Mouse (Mus musculus): ENCODE data around the gene BC049762. TPM values are rescaled to one million over a fixed set of nuclear protein-coding genes. Genes with fewer than 3 reads are reported as not detected.

The BC049762 gene
- not detected for total RNA-seq (2021)
- long read RNA-seq, experiment 1: 0 reads
- long read RNA-seq, experiment 2, partial matches to known transcripts: 0 of 1 reads
- long read RNA-seq, experiment 2, other reads (novel, unspliced or antisense): 1 of 1 reads

DNA sequence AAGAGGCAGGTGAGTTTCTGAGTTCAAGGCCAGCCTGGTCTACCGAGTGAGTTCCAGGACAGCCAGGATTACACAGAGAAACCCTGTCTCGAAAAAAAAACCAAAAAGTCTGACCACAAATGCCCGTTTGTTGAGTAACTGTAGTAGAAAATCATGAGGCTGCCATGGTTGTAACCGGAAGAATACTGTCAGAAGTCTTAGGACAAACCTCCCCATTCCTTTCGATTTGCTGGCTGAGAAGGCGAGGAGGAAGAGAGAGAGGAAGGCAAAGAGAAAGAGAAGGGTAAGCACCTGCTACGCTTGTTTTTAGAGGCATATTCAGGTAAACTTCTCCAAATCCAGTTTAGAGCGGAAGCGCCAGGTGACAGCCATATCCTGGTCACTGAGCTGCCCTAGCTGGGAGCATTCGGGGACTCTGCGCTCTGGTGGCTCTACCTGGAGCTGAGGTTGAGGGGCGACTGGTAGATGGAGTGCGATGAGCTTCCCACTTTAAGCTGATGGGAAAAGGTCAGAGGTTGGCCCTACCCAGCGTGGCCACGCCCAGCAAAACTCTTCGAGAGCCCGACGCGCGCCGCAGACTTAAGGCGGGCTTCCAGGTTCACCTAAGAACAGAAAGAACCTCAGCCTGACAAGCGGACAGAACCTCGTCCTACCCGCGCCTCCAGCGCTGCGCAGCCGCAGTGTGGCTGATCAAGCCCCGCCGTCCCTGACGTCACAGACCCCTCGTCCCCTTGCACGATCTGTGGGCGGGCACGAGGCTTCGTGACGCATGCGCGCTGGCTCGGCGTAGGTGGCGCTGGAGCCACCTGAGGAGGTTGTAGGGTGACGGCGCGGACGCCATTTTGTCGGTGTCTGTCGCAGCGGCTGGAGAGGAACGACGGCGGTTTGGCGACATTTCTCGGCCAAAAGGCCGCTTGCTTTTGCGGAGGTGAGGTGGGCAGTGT, at the start of gene BC049762:
BC049762 (minus strand) TSS at position 705 of the 944 bp plus-strand sequence.
- peak; percentile 97 to 99 for DNase-seq (ENCODE audit: low spot score in 2 of 2)

DNA sequence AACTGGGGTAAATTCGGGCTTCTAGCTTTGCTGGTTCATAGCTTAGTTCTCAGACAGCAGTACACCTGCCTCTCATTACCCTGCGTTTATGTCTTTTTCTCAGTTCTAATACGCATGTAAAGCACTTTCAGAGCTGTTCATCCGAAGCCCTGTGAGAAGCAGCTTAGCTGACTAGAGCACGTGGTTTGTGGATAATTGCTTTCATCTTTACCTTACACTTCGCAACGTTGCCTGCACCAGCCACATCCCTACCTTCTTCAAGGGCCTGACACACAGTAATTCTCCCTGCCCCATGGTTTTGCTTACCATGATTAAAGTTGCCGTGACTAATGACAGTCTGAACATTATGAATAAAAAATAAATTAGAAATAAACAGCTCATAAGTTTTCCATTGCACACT, 49.0 kb upstream of the BC049762 start:
- DNase-seq (ENCODE audit: low spot score in 2 of 2): no peak

DNA sequence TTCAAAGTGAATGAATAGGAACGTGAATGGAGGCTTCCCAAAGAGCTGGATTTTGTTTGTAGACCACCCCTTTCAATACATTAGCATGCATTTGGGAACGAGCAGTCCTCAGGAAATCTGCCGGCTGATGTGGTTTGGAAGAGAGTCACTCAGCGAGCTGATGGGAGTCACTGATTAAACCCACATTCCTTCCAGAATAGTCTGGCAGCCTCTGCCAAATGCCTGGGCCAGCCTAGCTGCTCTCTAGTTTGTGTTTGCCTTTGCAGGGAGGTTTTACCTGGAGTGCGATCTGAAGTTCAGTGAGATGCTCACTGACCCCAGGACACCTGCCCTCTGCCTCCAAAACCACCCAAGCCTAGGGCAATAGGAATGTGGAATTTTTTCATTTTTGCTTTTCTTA, 45.5 kb upstream of the BC049762 start:
- DNase-seq (ENCODE audit: low spot score in 2 of 2): no peak

DNA sequence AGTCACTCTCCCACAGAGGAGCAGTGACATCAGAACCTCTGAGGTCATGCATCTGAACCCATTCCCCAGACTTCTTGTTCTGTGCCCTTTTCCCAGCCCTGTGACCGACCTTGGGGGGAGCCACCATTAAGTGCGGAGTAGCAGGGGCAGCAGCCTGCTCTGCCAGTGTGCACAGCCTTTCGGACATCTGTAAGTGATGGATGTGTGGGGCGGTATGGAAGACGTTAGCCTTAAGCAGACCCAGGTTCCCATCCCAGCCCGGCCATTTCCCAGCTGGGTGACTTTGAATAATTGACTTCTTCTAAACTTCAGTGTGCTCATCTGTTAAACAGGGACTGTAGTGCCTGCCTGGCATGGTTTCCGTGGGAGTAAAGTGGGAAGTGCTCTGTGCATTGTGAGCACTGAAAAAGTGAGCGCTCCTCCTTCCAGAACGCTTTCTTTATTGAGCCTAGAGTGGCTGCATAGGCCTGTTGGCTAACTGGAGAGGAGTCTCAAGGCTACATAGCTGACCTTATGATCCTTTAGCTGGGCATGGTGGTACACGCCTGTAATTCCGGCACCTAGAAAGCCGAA, 41.2 kb upstream of the BC049762 start:
- no peak for DNase-seq (ENCODE audit: low spot score in 2 of 2)

- no peak for DNase-seq (ENCODE audit: low spot score in 2 of 2)
These were observed 39.5 kb upstream of the BC049762 start for GRCm38 (mm10) chr11:51302396-51302795.

DNA sequence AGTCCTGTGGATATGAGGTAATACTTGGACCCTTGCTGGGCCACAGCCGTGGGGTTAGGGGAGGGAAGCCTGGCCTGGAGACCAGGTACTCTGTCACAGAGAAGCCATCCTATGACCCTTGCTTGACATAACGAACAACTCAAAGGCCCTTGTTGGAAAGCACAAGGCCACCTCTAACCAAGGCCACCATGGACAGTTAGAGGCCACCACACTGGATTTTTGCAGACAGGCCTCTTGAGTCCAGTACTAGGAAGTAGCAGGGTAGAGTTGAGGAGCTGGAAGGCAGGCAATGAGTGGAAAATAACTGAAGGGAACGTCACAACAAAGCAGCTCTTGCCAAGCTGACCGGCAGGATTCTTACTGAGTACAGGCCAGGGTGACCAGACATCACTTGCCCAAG, 35.8 kb upstream of the BC049762 start:
- DNase-seq (ENCODE audit: low spot score in 2 of 2): no peak

DNA sequence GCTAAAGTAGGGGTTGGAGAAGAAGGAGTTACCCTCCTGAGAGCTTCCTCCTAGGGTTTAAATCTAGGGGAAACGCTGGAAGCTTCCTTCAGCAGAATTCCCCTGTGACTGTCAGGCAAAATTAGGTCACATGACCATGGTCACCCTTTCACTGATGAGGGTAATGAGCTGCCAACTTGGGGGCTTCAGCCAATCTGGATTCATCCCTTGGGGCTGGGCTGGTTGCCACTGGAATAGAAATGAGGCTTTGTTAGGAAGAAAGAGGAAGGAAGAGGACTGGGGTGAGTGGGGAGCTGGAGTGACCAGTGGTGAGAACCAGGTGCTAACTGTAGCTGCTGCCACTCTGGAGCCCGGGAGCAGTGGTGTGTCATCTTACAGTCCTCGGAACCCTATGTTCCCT, 32.9 kb upstream of the BC049762 start:
- DNase-seq (ENCODE audit: low spot score in 2 of 2): peak in 1 of 2 experiments; percentile 31

DNA sequence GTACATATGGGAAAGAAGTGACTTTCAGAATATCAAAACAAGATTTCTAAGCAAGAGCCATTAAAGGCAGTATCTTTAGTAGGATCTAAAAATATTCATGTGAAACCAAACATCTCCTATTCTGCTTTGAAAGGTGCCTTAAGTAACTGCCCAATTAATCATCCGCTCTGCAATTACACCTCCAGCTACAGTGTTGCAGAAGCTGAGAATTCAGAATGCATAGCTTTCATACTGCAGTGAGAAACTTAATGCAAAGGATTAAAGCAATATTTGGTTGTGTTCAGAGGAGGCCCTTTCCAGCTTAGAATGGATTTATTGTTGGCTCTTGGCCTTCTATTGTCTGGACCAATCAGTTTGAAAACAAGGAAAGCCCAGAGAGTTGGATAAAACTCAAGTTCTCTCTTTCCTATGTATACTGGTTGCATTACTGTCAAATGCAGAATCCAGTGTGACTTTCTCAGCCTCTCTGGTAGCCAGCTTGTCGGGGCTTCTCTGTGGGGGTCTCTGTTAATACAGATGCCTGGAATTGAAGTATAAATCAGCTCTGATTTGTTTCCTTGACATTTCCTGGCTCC, 31.2 kb upstream of the BC049762 start:
- DNase-seq (ENCODE audit: low spot score in 2 of 2): no peak

GRCm38 (mm10) chr11:51290066-51290955, 27.5 kb upstream of the BC049762 start:
- no peak for DNase-seq (ENCODE audit: low spot score in 2 of 2)

DNA sequence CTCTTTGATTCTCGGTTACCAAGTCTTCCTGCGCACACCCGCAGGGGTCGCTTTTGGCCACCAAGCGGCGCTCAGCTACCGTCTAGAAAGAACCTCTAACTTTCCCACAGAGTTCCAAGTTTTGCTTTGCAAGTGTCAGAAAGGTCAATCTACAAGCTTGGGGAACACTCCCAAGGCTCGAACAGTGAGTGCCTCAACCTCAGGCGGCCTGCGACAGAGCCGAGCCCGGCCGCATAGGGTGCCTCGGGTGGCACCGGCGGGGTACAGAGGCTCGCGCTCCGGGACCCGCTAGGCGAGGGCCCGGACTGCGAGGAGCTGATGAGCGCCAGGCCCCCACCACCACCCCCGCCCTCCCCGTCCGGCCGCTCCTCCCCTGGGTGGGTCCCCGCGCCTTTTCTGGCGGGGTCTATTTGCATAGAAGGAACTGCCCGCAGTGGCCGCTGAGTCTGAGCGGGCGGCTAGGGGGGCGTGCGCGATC, 26.8 kb upstream of the BC049762 start, which contains the start of gene Col23a1:
Col23a1 (plus strand) TSS at position 357 of the 478 bp plus-strand sequence.
- DNase-seq (ENCODE audit: low spot score in 2 of 2): peak; percentile 58 to 77

DNA sequence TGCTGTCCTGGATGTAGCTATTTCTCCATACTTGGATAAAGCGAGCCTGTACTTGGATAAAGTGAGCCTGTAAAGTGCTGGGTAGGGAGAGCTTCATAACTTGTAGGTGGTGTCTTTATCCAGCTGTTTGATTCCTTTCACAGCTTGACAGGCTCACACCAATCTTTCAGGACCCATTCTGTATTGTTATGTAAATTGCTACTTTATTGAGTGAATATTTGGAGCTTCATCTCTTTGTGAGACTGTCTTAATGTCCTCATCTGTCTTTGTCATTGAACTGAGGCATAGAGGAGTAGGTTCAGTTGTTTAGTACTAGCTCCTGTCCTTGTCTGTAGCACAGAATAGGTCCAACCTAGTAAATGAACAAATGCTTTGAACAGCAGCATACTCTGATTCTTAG, 11.6 kb upstream of the BC049762 start:
- DNase-seq (ENCODE audit: low spot score in 2 of 2): no peak

DNA sequence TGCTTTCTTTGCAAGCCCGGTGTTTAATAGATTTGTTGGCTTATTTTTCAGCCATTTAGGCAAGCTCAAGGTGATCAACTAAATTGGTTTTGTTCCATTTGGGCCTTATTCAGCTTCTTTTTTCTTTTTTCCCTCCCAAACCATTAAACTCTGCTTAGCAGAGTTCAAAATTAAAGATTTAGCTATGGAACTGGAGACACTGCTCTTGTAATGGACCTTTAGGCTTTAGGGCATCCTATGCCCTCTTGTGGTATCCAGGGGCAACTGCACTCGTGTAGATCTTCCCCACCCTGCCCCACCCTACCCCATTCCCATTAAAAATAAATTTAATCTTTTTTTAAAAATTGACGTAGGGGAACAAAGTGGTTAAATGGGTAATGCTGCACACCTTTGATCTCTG, 2.5 kb upstream of the BC049762 start:
- no peak for DNase-seq (ENCODE audit: low spot score in 2 of 2)

DNA sequence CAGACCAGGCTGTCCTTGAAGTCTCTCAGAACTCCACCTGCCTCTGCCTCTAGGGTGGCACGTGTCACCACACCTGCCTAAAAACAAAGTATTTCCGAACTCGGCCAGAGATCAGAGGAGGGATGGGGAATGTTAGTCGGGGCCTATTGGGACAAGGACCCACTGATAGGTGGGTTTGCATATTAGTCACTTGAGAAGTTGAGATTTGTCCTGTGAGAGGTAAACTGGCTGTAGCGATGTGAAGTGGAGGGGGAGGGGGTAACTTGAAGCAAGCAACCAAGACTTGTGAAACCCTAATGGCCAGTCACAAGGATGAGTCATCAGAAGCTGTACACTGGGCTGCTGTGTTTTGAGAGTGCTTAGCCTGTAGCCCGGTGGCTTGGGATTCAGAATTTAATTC, 1.5 kb upstream of the BC049762 start:
- DNase-seq (ENCODE audit: low spot score in 2 of 2): no peak

DNA sequence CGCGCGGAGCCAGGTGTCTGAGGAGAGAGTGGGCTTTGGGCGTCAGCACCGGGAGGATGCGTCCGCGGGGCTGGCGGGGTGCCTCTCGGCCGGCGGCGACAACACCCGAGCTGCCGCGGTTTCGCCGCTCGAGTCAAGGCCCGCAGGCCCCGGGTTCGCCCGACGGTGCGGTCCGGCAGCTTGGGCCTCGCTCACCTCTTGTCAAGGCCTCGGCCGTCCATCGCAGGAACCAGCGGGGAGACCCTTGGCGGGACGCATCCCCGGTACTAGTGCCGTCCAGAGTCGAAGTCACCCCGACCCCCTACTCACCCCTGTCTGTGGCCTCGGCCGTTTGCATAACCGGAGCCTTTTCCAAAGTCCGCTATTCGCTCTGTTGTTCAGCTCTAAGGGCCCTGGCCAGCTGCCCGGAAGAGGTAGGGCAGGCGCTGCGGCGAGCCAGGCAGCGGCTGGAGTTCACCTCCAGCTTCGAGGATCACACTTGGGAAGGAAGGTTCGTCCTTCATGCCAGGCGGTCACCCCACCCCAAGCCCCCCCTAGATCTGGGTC, 513 bp upstream of the BC049762 start:
- peak in 1 of 2 experiments; percentile 51 for DNase-seq (ENCODE audit: low spot score in 2 of 2)

GRCm38 (mm10) chr11:51261680-51262219, 1.1 kb downstream of the BC049762 start, which contains the start of gene Clk4:
Clk4 (plus strand) TSS chr11:51261730.
- no peak for DNase-seq (ENCODE audit: low spot score in 2 of 2)

DNA sequence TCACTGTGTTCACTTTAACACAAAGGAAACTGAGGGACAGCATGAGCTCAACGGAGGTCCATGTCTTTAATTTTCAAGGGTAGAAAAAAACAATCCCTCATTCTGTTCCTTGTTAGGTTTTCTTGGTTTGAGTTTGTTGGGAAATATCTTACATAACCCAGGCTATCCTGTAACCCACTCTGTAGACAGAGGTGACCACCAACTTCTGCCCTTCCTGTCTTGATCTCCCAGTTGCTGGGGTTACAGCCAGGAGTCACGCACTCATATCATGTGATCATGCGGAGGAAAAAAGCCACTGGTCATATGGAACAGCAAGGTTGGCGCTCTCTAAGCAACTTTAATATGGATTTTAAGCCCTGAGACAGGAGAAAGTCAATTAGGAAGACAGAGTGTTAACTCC, 5.8 kb downstream of the BC049762 start:
- no peak for DNase-seq (ENCODE audit: low spot score in 2 of 2)

DNA sequence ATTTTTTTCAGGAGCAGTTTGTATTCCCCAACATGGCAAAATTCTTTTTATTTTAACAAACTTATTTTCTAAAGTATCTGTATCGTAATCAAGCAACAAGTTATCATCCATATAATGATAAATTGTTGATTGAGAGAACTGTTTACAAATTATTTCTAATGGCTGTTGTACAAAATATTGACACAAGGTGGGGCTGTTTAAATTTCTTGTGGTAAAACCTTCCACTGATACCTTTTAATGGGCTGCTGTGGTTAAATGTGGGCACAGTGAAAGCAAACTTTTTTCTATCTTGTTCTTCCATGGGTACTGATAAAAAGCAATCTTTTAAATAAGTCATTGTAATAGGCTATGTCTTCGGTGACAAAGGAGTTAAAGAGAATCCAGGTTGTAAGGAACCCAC, 19.9 kb downstream of the BC049762 start:
- no peak for DNase-seq (ENCODE audit: low spot score in 2 of 2)

- no peak for DNase-seq (ENCODE audit: low spot score in 2 of 2)
These were observed 28.2 kb downstream of the BC049762 start for GRCm38 (mm10) chr11:51234626-51235025.

DNA sequence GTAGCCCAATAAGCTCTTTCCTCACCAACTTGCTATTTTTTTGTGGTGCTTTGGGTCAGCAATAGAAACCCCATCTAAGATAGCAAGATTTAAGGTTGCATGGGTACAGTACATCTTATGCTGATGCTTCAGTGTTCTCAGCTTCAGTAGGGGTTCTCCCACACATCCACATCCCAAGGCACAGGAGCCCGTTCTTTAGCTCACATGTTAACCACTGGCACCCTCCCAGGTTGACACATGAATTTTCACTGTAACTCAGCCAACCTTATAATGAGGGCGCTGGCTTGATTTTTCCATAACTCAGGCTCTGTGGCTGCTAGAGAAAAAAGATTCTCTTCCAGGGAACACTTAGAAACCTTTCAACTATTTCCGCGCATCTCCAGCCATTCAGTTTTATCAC, 35.7 kb downstream of the BC049762 start:
- peak; percentile 28 to 63 for DNase-seq (ENCODE audit: low spot score in 2 of 2)

GRCm38 (mm10) chr11:51220308-51220707, 42.5 kb downstream of the BC049762 start, which contains the start of gene Gm12569:
Gm12569 (plus strand) TSS chr11:51220473.
- no peak for DNase-seq (ENCODE audit: low spot score in 2 of 2)
